Mouse (Mus musculus) liver, adult 2 months (tissue): Measurements from ENCODE around the gene Slc22a5.

Source experiments
- CTCF ChIP-seq: fragments of 200-500 bp; IDR thresholded peaks from 2 replicates; pipeline ENCODE4 v1.5.1; 2011; ENCODE audit warnings: low read depth, low read length, control low read depth
- POLR2A ChIP-seq: fragments of 200-500 bp; IDR thresholded peaks from 2 replicates; pipeline ENCODE4 v1.6.1; 2011; ENCODE audit warnings: low read length, control low read depth; ENCODE audit not compliant: insufficient read depth; ENCODE audit errors: extremely low read depth

- no peak for TF ChIP-seq POLR2A
- no peak for TF ChIP-seq CTCF
Observed at GRCm38 (mm10) chr11:53904534-53904925, 13.1 kb upstream of the Slc22a5 start.
